Mouse (Mus musculus) liver, embryonic 13.5 days (tissue): ENCODE measurements at regions not wholly inside any gene's neighbourhood (a gene's known extent, or its start where the extent isn't known, plus 50 kb on each side); places are given as distances from the start of the nearest gene placed in this dataset.
A peak's percentile ranks its signal among the peaks of the same experiment; 100 is the strongest.

Experiments used
- ATAC-seq: fragments of 200-750 bp; cut with Nextera tagmentation; 2 replicates; pipeline ENCODE4 v1.8.0; 2017; ENCODE audit warnings: low read depth, mild to moderate bottlenecking, moderate number of reproducible peaks, moderate library complexity
- DNase-seq: peaks from one replicate; pipeline ENCODE4 v3.0.0; 2022
- H3K27ac ChIP-seq: fragments of 300-500 bp; sonication (generic); 2 replicates; pipeline ENCODE4 v1.5.1; 2015; ENCODE audit warnings: moderate library complexity, mild to moderate bottlenecking, inconsistent platforms
- H3K27me3 ChIP-seq: fragments of 300-500 bp; sonication (generic); 2 replicates; pipeline ENCODE4 v1.6.1; 2015; ENCODE audit warnings: mild to moderate bottlenecking, inconsistent platforms
- H3K36me3 ChIP-seq: fragments of 300-500 bp; sonication (generic); 2 replicates; pipeline ENCODE4 v1.6.1; 2015; ENCODE audit warnings: mild to moderate bottlenecking, inconsistent platforms
- H3K4me1 ChIP-seq: fragments of 300-500 bp; sonication (generic); replicated peaks from 2 replicates; pipeline ENCODE4 v1.6.1; 2015; ENCODE audit warnings: inconsistent platforms
- H3K4me2 ChIP-seq: fragments of 300-500 bp; sonication (generic); 2 replicates; pipeline ENCODE4 v1.6.1; 2015; ENCODE audit warnings: inconsistent platforms, mild to moderate bottlenecking, moderate library complexity
- H3K4me3 ChIP-seq: fragments of 300-500 bp; sonication (generic); replicated peaks from 2 replicates; pipeline ENCODE4 v1.5.1; 2015; ENCODE audit warnings: mild to moderate bottlenecking, inconsistent platforms
- H3K9ac ChIP-seq: fragments of 300-500 bp; sonication (generic); 2 replicates; pipeline ENCODE4 v1.6.1; 2015; ENCODE audit warnings: mild to moderate bottlenecking, inconsistent platforms
- H3K9me3 ChIP-seq: fragments of 300-500 bp; sonication (generic); replicated peaks from 2 replicates; pipeline ENCODE4 v1.6.1; 2016; ENCODE audit warnings: inconsistent platforms
- WGBS: fragments of 180-500 bp; shearing (Covaris S2); methylation state at CpG from one replicate; pipeline ENCODE4 v1.1.7; 2015; ENCODE audit not compliant: insufficient replicate concordance; 5-methylcytosine and 5-hydroxymethylcytosine counted together

DNA sequence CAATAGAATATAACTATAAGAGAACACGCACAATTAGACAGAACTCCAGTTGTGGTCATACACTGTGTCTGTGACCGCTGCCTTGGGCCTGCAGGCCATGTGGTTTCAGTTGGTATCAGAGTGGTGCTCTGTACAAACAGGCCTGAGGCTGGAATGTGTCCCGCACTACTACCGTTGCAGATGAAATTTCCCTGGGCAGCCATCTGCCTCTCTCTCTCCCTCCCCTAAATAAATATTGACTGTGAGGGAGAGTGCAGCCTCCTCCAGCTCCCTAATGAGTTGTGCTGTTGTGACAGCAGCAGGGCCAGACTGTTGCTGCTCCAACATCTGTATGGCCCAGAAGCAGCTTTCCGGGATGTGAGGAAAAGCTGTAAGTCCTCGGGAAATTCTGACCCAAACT lies 146.7 kb downstream of the Hs3st3b1 start:
- peak; percentile 74 for ATAC-seq
- Histone ChIP-seq H3K4me3 (no peak overlapping the region), H3K4me1 (0 out of 2 replicates have a peak, but pooled peaks cover 3% of the 10 kb centered on the region), H3K27me3 (no peaks in the 10 kb centered on the region), H3K9ac (no peak overlapping the region), H3K9me3 (no peaks in the 10 kb centered on the region), H3K36me3 (no peaks in the 10 kb centered on the region), H3K27ac (no peak overlapping the region), H3K4me2 (no peak overlapping the region)
- DNase-seq: peak; percentile 6
- 53% methylated on average over 6 of the region's 6 CpGs for WGBS

GRCm38 (mm10) chr11:63779371-63779770 lies 142.7 kb downstream of the Hs3st3b1 start:
- H3K36me3 ChIP-seq: no peaks in the 10 kb centered on the region
- no peak overlapping the region for H3K4me3 ChIP-seq
- 0 out of 2 replicates have a peak, but pooled peaks cover 3% of the 10 kb centered on the region for H3K4me1 ChIP-seq
- ATAC-seq: no peak
- no peak overlapping the region for H3K4me2 ChIP-seq
- no peak overlapping the region for H3K27ac ChIP-seq
- no peaks in the 10 kb centered on the region for H3K27me3 ChIP-seq
- no peak overlapping the region for H3K9ac ChIP-seq
- WGBS: 52% methylated on average over 6 of the region's 6 CpGs
- DNase-seq: no peak
- H3K9me3 ChIP-seq: no peaks in the 10 kb centered on the region

DNA sequence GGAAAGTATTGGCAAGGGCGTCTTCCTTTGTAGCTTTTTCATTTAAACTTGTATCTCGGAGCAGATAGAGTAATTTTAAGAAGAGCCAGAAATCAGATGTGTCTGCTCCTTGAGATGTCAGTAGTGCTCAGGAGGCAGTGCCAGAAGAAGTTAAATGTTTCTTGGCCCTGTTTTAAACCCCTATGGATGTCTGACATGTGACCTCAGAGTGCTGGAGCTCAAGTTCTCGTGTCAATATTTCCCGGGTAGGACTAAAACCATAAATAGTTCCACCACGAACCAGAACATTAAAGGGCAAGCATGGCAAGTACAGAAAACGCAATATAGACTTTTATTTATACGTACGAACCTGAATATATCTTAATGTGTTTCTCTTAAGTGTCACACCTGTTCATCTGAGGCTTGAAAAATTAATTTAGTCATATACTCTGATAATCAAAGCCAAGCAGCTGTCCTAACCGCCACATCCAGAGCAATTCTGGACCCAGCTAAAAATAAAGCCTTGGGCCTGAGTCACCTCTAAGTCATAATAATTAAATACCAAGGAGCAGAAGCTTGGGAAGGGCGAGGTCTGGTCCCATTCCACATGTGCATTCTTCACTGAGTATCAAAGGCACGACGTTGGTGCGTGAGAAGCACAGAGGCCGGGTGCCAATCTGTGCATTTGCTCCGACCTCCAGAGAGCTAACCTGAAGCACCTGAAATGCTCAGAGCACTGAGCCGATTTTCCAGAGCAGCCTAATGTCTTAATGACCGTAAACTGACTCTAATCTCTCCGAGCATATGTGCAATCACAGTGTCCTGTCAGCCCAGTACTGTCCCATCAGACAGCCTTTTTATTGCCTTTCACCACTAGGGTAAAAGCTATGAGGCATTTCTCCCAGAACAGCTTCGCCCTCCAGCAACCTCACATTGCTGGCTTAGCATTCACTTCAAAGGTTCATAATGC lies 139.8 kb downstream of the Hs3st3b1 start:
- ATAC-seq (no peak), DNase-seq (no peak)
- H3K9me3 ChIP-seq: no peaks in the 10 kb centered on the region
- no peak overlapping the region for H3K4me3 ChIP-seq
- no peaks in the 10 kb centered on the region for H3K27me3 ChIP-seq
- H3K27ac ChIP-seq: no peak overlapping the region
- no peaks in the 10 kb centered on the region for H3K36me3 ChIP-seq
- H3K9ac ChIP-seq: no peak overlapping the region
- H3K4me1 ChIP-seq: no peaks in the 10 kb centered on the region
- WGBS: 66% methylated on average over 19 of the region's 19 CpGs
- H3K4me2 ChIP-seq: no peak overlapping the region

GRCm38 (mm10) chr11:63785281-63785886 lies 136.7 kb downstream of the Hs3st3b1 start:
- no peaks in the 10 kb centered on the region for H3K9me3 ChIP-seq
- H3K4me2 ChIP-seq: no peak overlapping the region
- no peaks in the 10 kb centered on the region for H3K36me3 ChIP-seq
- H3K9ac ChIP-seq: no peak overlapping the region
- H3K4me3 ChIP-seq: no peak overlapping the region
- ATAC-seq (no peak), DNase-seq (no peak)
- 32% methylated on average over 8 of the region's 8 CpGs for WGBS
- H3K4me1 ChIP-seq: no peaks in the 10 kb centered on the region; the same call in 1 of the 2 replicates
- no peak overlapping the region for H3K27ac ChIP-seq
- no peaks in the 10 kb centered on the region for H3K27me3 ChIP-seq

- Histone ChIP-seq H3K4me3 (no peak overlapping the region), H3K9me3 (no peaks in the 10 kb centered on the region), H3K4me2 (no peak overlapping the region), H3K36me3 (no peaks in the 10 kb centered on the region), H3K27ac (no peak overlapping the region), H3K27me3 (no peaks in the 10 kb centered on the region), H3K4me1 (no peaks in the 10 kb centered on the region; the same call in 1 of the 2 replicates), H3K9ac (no peak overlapping the region)
- DNase-seq (no peak), ATAC-seq (no peak)
- WGBS: 48% methylated on average over 4 of the region's 4 CpGs
Observed at GRCm38 (mm10) chr11:63785965-63786364, 136.1 kb downstream of the Hs3st3b1 start.

- WGBS: 60% methylated on average over 8 of the region's 8 CpGs
- no peak for ATAC-seq
- Histone ChIP-seq H3K27ac (no peak overlapping the region), H3K9me3 (no peaks in the 10 kb centered on the region), H3K27me3 (no peaks in the 10 kb centered on the region), H3K36me3 (no peaks in the 10 kb centered on the region), H3K4me3 (no peak overlapping the region), H3K4me1 (no peaks in the 10 kb centered on the region; the same call in 1 of the 2 replicates), H3K4me2 (no peak overlapping the region), H3K9ac (no peak overlapping the region)
- no peak for DNase-seq
Observed at GRCm38 (mm10) chr11:63789473-63790120, 132.5 kb downstream of the Hs3st3b1 start.

DNA sequence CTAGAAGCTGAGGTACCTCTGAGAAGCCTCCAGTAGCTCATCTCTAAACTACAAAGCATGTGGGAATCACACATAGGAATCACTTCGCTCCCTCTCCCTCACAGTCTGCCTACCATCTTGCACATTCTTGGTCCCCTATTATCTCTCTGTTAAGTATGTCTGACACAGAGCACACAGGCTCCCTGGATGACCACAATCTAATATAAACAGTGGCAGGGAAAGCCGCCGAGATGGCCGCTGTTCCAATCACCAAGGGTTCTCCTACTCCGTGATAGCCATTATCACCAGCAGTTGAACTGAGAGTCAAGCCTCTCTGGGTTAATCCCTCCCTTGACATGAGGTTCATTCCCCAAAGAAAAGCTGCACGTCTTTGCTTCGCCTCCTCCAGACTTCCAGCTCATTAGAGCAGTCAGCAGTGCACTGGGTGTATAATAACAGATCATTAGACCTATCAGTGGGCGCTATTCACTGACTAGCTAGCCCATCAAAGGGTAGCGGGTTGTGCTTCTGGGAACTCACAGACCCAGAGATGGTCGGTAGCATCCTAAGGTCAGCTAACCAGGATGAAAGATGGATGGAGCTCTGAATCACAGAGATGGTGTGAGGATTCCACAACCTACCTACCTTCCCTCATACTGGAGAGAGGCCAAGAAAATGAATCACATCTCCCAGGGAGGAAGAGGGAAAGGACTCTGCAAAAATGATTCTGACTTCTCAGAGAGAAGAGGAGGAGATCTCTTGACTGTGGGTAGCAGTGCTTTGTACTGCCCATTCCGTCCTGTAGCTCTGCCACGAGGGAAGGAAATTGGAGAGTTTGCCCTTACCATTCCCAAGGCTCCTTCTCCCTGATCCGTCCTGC lies 130.9 kb downstream of the Hs3st3b1 start:
- no peak for DNase-seq
- no peaks in the 10 kb centered on the region for H3K9me3 ChIP-seq
- no peaks in the 10 kb centered on the region for H3K27me3 ChIP-seq
- no peak for ATAC-seq
- no peaks in the 10 kb centered on the region for H3K36me3 ChIP-seq
- WGBS: 57% methylated on average over 13 of the region's 13 CpGs
- H3K4me3 ChIP-seq: no peak overlapping the region
- no peak overlapping the region for H3K9ac ChIP-seq
- no peak overlapping the region for H3K27ac ChIP-seq
- no peaks in the 10 kb centered on the region; the same call in 1 of the 2 replicates for H3K4me1 ChIP-seq
- no peak overlapping the region for H3K4me2 ChIP-seq

DNA sequence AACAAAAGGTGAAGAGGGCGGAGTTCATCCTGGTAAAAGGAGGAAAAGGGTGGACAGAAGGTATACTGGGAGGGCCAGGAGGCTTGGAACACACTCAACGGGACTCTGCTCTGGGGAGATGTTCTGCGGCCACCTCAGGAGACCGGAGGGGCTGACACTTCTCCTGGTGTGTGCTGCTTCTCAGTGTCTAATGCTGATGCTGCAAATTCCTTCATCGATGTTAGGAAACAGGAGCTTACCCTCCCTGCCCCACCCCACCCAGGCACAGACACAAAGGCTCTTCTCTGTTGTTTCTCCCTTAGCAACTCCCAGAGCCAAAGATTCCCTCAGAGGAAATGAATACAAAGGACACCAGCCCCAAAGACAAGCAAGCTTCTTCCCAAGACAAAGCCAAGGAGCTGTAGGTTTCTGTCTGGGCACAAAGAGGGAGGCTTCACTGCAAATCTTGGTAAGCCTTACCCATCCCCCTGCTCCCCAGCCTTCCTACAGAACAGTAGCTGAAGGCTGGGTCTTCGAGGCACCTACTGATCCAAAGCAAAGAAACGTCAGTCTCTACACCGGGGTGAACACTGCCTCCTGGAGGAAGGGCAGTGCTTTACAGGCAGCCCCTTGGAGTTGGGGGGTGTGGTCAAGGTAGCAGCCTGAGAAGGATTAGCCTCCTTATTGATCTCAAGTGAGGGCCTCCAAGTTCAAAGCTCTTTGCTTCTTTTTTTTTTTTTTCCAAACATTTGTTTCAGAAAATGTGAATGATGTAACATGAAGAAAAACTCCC lies 128.2 kb downstream of the Hs3st3b1 start:
- 57% methylated on average over 8 of the region's 8 CpGs for WGBS
- no peaks in the 10 kb centered on the region for H3K36me3 ChIP-seq
- H3K9me3 ChIP-seq: no peaks in the 10 kb centered on the region
- H3K4me3 ChIP-seq: no peak overlapping the region
- no peak overlapping the region for H3K9ac ChIP-seq
- H3K4me1 ChIP-seq: no peaks in the 10 kb centered on the region; the same call in 1 of the 2 replicates
- H3K27me3 ChIP-seq: no peaks in the 10 kb centered on the region
- DNase-seq (no peak), ATAC-seq (no peak)
- H3K27ac ChIP-seq: no peak overlapping the region
- H3K4me2 ChIP-seq: no peak overlapping the region

GRCm38 (mm10) chr11:63812146-63812545 lies 109.9 kb downstream of the Hs3st3b1 start:
- ATAC-seq (no peak), DNase-seq (no peak)
- no peak overlapping the region for H3K4me3 ChIP-seq
- no peaks in the 10 kb centered on the region for H3K9me3 ChIP-seq
- no peaks in the 10 kb centered on the region for H3K36me3 ChIP-seq
- no peak overlapping the region for H3K4me2 ChIP-seq
- H3K27me3 ChIP-seq: no peaks in the 10 kb centered on the region
- H3K9ac ChIP-seq: no peak overlapping the region
- H3K4me1 ChIP-seq: no peaks in the 10 kb centered on the region
- 63% methylated on average over 5 of the region's 5 CpGs for WGBS
- H3K27ac ChIP-seq: no peak overlapping the region

DNA sequence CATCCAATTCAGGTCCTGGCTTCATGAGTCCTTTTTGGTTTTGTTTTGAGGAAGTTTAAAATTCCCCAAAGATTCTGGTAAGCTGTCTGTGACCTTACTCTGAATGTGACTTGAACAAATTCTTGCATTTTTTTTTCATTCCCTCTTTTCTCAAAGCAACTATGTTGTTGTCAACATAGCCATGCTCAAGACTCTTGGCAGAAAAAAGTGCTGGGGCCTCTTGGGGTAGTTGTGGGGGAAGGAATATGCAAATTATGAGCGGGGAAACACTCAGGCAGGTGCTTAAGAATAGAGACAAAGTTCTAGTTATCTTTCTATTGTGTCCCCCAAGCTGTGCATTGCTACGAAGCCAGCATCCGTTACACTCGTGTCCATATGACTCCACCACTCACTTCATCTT lies 99.2 kb downstream of the Hs3st3b1 start:
- no peak overlapping the region for H3K27ac ChIP-seq
- WGBS: 61% methylated on average over 4 of the region's 4 CpGs
- no peak for ATAC-seq
- H3K4me3 ChIP-seq: no peak overlapping the region
- H3K27me3 ChIP-seq: no peaks in the 10 kb centered on the region
- no peaks in the 10 kb centered on the region for H3K9me3 ChIP-seq
- no peak overlapping the region for H3K4me2 ChIP-seq
- DNase-seq: no peak
- no peaks in the 10 kb centered on the region for H3K36me3 ChIP-seq
- no peak overlapping the region for H3K9ac ChIP-seq
- no peaks in the 10 kb centered on the region for H3K4me1 ChIP-seq
